Mouse (Mus musculus): Measurements from ENCODE around the gene Faim.

Faim gene

DNA sequence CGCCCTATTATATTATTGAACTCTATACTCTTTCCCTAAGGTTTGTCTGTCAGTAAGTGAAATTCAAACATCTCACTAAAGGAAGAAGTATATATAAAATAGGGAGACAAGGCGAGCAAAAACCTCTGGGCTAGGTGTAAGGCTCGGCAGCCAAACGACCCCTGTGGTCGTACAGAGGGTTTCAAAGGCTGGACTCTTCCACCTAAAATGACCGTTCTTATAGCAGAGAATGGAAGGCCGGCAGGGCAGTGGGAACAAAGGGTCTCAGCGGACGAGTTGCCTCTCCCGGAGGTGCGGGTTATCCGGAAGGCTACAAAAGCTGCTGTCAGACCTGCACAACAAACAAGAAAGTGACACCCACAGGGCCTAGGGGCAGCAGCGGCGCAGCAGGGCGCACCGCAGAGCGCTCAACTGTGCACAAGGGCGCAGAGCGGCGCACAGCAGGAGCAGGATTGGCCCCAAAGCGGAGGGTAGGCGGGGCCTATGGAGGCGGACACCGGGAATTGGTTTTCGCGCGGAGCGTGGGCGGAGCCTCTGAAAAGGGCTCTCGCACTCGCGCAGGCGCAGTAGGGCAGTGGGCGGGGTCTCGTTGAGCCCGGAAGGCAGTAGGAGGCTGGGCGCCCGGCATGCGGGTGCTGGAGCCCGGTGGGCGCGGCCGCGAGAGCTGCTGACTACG lies at the start of gene Faim:
Gene Faim (plus strand): TSS at position 574 of the 676 bp plus-strand sequence.
- DNase-seq (ENCODE audit: low spot score in 2 of 2), result peak; percentile 100

DNA sequence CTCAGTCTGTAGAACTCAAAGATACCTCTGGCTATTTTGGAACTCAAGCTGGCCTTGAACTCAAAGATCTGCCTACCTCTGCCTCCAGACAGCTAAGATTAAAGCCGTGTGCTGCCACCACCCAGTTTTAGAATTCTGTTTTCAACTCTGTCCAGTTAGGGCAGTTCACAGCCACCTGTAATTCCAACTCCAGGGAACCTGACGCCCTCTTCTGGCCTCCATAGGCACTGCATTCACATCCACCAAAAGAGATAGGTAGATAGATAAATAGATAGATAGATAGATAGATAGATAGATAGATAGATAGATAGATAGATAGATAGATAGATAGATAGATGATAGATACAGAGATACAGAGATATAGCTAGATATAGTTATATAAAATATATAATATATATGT lies 46.9 kb upstream of the Faim start:
- no peak for DNase-seq (ENCODE audit: low spot score in 2 of 2)

DNA sequence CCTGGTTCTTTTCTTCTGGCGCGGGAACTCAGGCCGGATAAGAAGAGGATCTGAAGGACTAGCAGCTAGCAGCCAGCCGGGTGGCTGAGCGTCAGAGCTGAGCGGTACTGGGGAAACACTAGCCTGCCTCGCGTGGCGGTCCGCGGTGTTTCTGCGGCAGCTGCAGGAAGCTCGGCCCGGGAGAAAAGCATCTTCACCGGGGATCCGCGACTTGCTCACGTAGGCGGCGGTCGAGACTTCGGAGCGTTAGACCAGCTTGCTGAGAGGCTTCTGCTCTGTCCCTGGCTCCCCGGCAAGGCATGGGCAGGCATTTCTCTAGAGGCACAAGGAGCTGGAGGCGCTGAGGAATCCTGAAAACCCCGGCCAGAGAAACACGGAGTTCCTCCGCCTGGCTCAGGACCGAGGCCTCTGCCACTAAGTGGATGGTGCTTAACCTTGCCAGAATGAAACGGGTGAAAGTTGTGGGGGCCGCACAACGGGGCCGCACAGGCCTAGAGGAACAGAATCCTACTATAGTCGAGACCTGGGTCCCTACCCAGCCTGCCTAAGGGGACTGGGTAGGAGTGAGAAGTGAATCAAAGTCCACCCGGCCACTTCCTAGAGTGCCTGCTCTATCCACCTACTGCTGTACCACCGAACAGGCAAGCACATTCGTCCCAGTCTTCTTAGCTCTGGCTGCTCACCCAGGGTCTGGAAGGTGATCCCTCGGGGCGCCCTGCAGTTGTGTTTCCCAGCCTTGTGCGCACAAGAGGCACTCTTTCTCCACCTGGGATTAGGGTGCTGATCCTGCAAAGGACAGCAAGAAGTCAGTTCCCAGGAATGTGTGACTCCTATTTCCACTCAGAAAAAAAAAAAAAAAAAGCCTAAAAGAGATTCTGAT lies 33.8 kb upstream of the Faim start:
- DNase-seq (ENCODE audit: low spot score in 2 of 2), result no peak

DNA sequence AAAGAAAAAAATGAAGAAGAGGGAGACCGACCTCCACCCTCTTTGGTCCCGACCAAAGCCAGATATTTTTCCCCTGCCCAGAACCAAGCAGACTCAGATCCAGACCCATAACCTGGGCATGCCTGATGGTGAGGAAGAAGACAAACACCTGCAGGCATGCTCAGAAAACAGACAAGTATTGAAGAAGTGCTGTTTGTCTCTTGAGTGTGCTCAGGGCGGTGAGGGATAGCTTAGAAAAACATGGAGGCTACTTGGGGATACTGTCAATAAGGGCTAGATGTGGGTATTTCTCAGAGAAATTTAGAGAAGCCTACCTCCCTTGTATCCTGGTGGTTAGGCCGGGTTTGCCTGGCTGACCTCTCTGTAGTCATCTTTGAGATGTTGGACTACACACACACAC lies 32.9 kb upstream of the Faim start:
- DNase-seq (ENCODE audit: low spot score in 2 of 2), result no peak

DNA sequence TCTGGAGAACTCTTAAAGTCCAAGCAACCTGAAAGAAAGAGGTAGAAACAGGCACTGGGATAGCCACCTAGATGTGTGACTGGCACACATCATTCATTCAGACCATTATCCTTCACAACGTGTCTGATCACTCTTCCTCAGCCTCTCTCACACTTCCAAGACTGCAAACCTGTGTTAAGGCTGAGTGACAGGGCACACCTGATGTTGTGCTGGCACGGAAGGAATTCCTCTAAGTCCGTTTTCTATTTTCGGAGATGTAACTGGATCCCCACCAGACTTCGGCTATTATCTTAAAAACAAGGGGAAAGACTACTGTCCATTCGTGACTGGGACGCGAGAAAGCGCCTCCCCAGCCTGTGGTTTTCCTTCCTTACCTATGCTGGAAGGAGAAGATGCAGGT lies 32.3 kb upstream of the Faim start:
- no peak for DNase-seq (ENCODE audit: low spot score in 2 of 2)

DNA sequence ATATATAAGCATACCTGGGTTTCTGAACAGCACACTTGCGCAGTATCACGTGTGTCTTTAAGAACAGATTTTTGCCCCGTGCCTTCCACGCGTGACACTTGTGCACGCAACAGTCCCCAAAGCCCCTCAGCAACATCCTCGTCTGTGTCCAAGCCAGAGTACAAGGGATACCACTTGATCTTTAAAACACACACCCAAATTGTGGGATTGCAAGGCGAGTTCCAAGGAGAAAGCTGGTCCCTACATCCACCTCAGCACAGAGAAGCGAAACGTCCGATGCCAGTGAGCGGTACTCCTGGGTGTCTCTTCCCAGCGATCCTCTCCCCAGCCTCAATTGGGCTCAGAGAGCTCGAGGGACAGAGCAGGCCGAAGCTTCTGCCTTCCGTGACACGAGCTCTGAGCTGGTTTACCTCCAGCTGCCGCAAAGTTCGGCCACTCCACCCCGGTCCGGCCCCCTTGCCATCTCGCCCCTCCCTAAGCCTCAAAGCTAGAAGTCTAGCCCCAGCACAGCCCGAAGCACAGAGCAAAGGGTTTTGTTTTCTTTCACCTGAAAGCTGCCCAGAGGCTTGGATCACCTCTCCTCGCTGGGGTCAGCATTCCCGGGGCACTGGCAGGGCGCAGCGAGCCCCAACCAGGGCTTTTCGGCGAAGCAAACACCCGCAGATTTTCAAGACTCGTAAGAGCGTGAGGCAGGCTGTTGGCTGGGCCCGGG lies 31.6 kb upstream of the Faim start:
- DNase-seq (ENCODE audit: low spot score in 2 of 2), result no peak

DNA sequence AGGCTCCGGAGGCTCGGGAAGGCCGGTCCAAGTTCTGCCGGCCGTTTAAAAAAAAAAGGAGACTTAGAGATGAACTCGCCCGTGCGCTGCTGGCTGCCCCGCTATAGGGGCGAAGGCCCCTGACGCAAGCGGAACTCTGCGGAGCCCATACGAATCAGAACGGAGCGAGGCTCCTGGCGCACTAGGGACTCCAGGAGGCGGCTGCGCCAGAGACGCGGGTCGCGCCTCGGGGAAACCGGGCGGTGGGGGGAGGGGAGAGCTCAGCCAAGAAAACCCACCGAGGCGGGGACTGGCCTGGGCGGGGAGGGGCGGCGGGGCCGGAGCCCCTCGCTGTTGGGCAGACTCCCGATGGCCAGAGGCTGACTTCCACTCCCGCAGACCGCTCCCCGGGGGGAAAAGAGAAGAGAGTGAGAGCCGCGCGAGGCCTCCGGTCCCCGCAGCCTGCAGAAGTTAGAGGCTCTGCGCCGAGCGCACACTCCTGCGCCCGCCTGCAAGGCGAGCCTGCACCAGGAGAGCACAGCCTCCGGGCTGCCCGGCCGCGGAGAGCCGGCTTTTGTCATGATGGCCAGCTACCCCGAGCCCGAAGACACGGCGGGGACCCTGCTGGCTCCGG lies 31.0 kb upstream of the Faim start, which contains the start of gene Foxl2:
Gene Foxl2 (plus strand): TSS at position 186 of the 613 bp plus-strand sequence.
- no peak for DNase-seq (ENCODE audit: low spot score in 2 of 2)

DNA sequence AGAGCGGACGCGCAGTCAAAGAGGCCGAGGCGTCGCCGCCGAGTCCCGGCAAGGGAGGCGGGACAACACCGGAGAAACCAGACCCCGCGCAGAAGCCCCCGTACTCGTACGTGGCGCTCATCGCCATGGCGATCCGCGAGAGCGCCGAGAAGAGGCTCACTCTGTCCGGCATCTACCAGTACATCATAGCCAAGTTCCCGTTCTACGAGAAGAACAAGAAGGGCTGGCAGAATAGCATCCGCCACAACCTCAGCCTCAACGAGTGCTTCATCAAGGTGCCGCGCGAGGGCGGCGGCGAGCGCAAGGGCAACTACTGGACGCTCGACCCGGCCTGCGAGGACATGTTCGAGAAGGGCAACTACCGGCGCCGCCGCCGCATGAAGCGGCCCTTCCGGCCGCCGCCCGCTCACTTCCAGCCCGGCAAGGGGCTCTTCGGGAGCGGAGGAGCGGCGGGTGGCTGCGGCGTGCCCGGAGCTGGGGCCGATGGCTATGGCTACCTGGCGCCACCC lies 30.4 kb upstream of the Faim start:
- DNase-seq (ENCODE audit: low spot score in 2 of 2), result no peak

DNA sequence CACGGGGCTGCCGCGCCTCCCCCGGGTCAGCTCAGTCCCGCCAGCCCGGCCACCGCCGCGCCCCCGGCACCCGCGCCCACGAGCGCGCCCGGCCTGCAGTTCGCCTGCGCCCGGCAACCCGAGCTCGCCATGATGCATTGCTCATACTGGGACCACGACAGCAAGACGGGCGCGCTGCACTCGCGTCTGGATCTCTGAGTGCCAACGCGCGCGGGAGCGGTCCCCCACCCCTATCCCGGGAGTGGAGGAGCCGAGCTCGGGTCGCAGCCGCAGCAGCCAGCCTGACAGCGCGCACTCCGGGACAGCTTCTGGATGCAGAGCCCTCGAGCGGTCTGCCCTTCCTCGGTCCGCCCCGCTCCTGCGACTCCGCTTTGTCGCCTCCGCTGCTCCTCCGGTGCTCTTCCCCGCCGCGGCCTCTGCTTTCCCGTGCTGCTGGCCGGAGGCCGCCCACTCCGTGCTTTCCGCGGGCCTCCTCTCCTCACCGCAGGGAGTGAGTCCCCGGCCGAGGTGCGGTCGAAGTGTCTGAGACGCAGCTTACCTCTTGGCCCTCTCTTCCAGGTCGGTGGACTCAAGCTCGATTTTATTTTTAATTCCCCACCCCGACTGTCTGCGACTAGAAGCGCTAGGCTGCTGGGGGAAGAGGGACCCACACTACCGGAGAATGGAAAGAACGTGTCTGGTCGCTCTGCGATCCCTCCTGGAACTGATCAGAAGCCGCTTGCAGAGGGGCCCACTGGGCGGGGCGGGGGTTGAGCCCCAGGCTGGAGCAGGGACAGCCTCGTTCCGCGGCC lies 29.4 kb upstream of the Faim start:
- DNase-seq (ENCODE audit: low spot score in 2 of 2), result no peak

DNA sequence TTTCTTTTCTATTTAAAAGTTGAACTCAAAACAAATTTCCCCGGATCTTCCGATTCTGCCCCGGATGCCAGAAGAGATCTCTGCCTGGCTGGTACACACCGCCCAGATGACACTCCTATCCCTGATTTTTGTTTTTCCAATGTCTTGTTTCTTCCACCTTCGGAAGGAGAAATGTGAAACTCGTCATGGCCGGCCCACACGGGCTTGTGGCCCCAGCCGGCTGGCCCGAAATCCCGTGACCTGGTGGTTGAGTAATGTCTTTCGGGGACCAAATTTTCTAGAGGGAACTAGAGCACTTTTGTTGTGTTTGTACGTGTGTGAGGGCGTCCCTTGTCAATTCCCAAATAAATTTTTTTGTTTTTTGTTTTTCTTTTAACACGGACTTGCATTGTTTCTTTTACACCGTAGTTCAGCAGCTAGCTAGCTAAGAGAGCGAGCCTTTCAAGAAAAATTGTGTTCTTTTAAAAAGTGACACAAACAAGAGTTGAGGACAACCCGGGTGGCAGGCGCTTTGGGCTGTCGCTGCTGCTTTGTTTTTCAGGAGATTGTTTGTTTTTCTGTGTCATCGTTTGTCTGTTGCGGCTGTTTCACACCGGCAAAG lies 28.3 kb upstream of the Faim start:
- no peak for DNase-seq (ENCODE audit: low spot score in 2 of 2)

DNA sequence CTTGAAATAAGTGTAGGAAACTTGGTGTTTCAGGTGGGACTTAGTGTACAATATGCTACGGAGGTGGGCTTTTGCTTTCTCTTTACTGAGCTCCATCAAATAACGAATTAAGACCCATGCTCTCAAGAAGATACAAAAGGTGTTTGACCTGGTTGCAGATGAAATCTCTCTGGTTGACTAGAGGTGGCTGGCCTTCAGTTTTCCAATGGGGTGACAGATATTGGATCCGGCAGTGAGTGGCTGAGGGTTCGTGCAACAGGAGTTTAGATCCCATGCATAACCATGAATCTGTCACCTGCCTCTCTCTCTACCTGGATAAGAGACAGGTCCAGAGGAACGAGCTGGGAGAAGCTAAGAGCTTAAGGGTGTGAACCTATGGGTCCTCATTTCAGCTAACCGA lies 27.5 kb upstream of the Faim start:
- no peak for DNase-seq (ENCODE audit: low spot score in 2 of 2)

DNA sequence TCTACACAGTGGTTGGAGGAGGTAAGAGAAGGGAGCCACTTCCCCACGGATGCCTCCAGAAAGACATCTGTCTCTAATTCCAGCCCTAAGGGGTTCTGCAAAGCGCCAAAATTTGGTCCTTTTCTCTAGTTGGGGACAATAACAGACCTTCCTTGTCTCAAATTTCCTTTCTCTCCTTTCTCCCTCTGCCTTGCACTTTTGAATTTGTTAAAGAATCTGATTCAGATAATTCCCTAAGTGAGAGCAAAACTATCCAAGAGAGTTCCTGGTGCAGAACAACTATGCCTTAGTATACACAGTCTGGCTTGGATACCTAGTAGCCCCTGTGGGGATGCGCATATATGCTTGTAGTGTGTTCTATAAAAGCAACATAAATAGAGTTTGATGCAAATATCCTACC lies 26.3 kb upstream of the Faim start:
- no peak for DNase-seq (ENCODE audit: low spot score in 2 of 2)

DNA sequence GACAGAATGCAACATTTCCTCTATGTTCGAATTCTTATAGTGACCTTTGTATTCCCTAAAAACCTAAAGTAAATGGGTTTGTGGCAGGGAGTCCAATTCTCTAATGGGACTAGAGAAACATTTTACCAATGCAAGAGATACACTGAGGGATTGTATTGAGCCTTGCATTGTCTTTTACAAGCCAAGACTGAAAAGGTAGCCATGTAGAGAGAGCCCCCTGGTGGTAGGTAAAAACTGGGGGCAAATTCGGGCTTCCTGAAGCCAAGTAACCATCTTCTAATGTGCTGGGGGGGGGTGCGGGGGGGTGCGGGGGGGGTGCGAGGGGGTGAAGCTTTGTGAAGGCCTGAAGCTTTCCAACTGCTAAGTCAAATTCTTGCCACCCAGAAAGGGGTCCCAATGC lies 25.8 kb upstream of the Faim start:
- no peak for DNase-seq (ENCODE audit: low spot score in 2 of 2)

DNA sequence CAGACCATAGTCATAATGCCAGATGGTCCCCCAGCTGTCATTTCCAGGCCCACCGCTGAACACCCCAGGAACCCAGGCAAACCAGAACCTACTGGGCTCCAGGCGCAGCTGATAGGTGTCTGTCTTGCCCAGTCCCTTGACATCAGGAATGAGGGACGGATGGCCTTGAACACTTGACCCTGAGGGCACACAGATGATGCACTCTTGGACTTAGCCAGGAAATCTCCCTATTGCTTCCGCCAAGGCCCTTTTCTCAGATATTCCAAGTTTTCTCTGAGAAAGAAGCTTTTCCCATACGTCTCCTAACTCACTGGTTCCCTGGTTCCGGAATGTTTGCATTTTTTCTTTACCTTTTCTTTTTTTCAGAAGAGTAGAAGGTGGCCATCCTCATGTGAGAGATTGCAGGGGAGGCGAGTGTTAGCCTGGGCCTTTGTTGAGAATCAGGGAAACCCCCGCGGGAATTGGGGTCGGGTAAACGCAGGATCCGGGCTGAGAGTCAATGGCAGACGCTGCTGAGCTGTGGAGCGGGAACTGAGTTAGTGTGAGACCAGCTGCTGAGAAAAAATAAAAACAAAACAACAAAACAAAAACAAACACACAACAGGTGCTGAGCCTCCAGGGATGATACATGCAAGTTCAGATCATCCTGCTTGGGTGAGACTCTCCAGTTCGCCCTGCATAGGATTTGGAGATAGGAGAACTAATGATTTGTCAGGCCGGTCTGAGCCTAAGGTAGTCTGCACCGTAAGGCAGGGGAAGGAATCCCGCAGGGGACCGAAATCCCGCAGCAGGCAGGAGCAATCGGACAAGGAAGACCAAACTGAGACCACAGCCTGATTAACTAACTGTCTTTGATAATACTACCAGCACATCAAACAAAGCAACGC lies 24.3 kb upstream of the Faim start:
- no peak for DNase-seq (ENCODE audit: low spot score in 2 of 2)

DNA sequence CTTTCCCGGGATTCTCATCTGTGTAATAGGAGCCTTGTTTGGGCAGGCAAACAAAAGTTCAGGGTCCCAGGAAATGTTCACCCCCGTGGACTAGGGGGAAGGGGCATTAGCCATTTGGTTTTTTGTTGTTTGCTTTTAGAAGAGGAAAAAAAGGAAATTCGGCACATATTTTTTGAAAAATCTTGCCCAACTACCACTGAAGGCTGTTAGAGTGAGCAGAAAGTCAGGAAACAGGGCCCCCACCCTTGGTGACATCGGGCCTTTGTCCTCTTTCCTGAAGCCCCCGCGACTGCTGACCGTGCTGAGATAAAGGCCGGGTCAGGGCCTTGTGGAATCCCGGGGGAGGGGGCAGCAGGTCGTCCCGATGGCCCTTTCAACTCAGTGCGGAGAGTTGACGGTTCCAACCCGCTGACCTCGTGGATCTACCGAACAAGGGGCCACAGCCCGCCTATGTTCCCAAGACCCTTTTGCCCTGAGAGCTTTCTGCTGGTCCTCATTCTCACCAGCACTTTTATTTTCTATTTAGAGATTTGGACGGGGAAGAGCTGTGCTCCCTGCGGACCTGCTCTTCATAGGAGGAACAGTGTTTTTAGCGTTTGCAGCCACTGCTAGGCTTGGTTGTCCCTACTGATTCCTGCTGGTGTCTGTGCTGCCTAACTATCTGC lies 23.6 kb upstream of the Faim start:
- no peak for DNase-seq (ENCODE audit: low spot score in 2 of 2)

DNA sequence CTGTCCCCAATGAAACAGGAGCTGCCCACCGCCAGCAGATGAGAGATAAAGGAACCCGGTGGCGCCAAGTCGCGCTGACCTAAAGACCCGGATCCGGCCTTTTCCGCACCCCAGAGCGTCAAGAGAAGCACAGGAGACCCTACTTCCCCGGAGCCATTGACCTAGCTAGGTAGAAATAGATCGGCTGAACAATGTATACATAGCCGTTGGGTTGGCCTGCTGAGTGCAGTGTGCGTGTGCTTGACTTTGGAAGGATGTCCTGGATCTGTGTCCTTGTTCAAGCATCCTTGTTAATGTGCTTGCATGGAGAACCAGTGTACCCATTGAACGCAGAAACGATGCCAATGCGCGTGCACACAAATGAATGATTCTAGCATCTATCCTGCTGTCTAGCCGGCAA lies 22.5 kb upstream of the Faim start:
- DNase-seq (ENCODE audit: low spot score in 2 of 2), result no peak

DNA sequence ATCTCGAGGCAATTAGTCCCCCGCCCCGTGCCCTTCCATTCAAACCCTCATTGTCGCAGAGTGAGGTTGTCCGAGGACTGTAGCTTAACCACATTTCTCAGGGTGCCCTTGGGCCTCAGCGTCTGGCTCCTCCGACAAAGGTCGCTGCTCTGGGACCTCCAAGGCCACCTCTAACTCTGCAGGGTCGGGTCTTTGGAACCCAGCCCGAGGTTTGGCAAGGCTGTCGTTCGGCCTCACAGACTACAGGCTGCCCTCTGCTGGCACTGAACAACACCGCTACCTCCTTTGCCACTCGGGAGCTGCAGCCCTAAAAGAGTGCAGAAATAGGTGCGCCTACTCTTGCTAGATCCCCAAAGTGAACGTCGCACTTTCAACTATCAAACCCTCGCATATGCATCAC lies 21.1 kb upstream of the Faim start:
- DNase-seq (ENCODE audit: low spot score in 2 of 2), result peak in 1 of 2 experiments; percentile 21

DNA sequence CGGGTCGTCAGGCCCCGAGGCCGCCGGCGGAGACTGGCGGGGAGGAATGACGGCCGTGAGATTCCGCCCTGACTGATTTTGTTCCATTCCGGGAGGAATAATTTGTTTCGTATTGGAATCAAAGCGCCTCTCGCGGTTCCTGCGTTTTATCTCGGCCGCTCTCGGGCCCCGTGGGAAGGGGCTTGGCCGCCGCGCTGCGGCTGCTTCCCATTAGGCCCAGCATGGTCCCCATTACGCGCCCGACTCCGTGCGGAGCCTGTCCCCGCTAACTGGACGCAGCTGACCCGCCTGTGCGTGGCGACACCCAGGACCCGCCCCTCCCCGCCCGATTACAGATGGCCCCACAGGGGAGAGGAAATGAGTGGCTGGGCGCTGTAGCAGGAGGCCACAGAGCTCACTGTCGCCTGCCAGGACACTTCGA lies 13.1 kb upstream of the Faim start:
- DNase-seq (ENCODE audit: low spot score in 2 of 2), result no peak

DNA sequence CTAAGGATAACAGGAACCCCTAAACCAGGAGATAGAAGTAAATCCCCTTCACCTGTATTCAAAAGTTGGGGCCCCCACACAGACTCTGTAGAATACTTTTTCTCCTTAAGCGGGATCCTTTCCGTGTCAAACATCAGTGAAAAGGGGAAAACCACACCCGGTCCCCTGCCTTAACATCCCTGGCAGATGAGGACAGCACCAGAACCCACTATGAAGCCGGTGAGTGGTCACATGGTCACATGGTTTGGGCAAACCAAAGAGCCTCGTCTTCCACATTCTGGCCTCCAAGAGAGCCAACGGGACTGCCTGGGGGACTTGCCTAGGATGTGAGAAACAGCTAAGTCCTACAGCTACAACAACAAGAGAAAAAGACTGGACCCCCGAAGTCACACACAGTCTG lies 12.6 kb upstream of the Faim start:
- DNase-seq (ENCODE audit: low spot score in 2 of 2), result no peak

All from frontal cortex, postnatal 25 days (tissue).